Mouse (Mus musculus): Measurements from ENCODE around the gene Lrrc29. TPM values are rescaled to one million over a fixed set of nuclear protein-coding genes. Genes with fewer than 3 reads are reported as not detected.
"Not testable (repeated sequence)": the region's sequence is repeated elsewhere in the genome, so short reads cannot be mapped to it uniquely, and the experiment has no call there.

Gene Lrrc29
- polyA plus RNA-seq, 1 experiment from 2014 or later: 1.1 TPM

GRCm38 (mm10) chr8:105297511-105298192, 28.4 kb downstream of the Lrrc29 start, which contains the start of gene E2f4:
TSS of gene E2f4 (plus strand) at chr8:105297663.
- Histone ChIP-seq H3K27ac (ENCODE audit: low read depth, low read length) (peak within 1 kb of the TSS; percentile 44; the same call in 1 of the 2 replicates), H3K4me2 (peak within 1 kb of the TSS; percentile 94), H3K4me1 (ENCODE audit: control insufficient read depth, insufficient read depth, low read length) (peaks cover 11% of the 10 kb centered on the region), H3K27me3 (ENCODE audit: control insufficient read depth, insufficient read depth, low read length) (no peaks in the 10 kb centered on the region), H3K4me3 (ENCODE audit: low read depth, low read length) (peak within 1 kb of the TSS; percentile 99), H3K9ac (ENCODE audit: low read length) (peak within 1 kb of the TSS; percentile 95), H3K36me3 (ENCODE audit: control insufficient read depth, insufficient read depth, low read length) (peaks cover 22% of the 10 kb centered on the region), H3K9me3 (ENCODE audit: control insufficient read depth, low read length) (no peaks in the 10 kb centered on the region)
- ATAC-seq (ENCODE audit: low FRiP score) (peak; percentile 91), DNase-seq (ENCODE audit: low spot score, missing footprints) (peak; percentile 98)
- WGBS: under 1% methylated on average over 48 of the region's 58 CpGs

- H3K27ac ChIP-seq (ENCODE audit: low read depth, low read length): no peak within 1 kb of the TSS
- H3K4me3 ChIP-seq (ENCODE audit: low read depth, low read length): peak within 1 kb of the TSS; percentile 99; the same call in 1 of the 2 replicates
- H3K9ac ChIP-seq (ENCODE audit: low read length): peak within 1 kb of the TSS; percentile 31
- no peaks in the 10 kb centered on the region for H3K9me3 ChIP-seq (ENCODE audit: control insufficient read depth, low read length)
- peaks cover 2% of the 10 kb centered on the region; the same call in 1 of the 2 replicates for H3K27me3 ChIP-seq (ENCODE audit: control insufficient read depth, insufficient read depth, low read length)
- H3K4me1 ChIP-seq (ENCODE audit: control insufficient read depth, insufficient read depth, low read length): peaks cover 11% of the 10 kb centered on the region
- H3K36me3 ChIP-seq (ENCODE audit: control insufficient read depth, insufficient read depth, low read length): peaks cover 10% of the 10 kb centered on the region
- 68% methylated on average over 11 of the region's 11 CpGs for WGBS
- H3K4me2 ChIP-seq: peak within 1 kb of the TSS; percentile 94
- ATAC-seq (ENCODE audit: low FRiP score): no peak
- DNase-seq (ENCODE audit: low spot score, missing footprints): no peak
These were observed 30.0 kb downstream of the Lrrc29 start, which contains the start of gene Exoc3l for GRCm38 (mm10) chr8:105295895-105296573. TSS of gene Exoc3l (minus strand) at chr8:105296101.

- Histone ChIP-seq H3K9me3 (ENCODE audit: control insufficient read depth, low read length) (no peaks in the 10 kb centered on the region), H3K27ac (ENCODE audit: low read depth, low read length) (no peak overlapping the region), H3K36me3 (ENCODE audit: control insufficient read depth, insufficient read depth, low read length) (peaks cover 7% of the 10 kb centered on the region; the same call in 1 of the 2 replicates), H3K4me1 (ENCODE audit: control insufficient read depth, insufficient read depth, low read length) (peaks cover 15% of the 10 kb centered on the region), H3K4me2 (no peak overlapping the region), H3K27me3 (ENCODE audit: control insufficient read depth, insufficient read depth, low read length) (peaks cover 8% of the 10 kb centered on the region), H3K4me3 (ENCODE audit: low read depth, low read length) (no peak overlapping the region), H3K9ac (ENCODE audit: low read length) (peak overlapping the region; percentile 12; the same call in 1 of the 2 replicates)
- no peak for DNase-seq (ENCODE audit: low spot score, missing footprints)
- no peak for ATAC-seq (ENCODE audit: low FRiP score)
- WGBS: 75% methylated on average over 11 of the region's 11 CpGs
These were observed 30.8 kb downstream of the Lrrc29 start for GRCm38 (mm10) chr8:105295256-105295655.

- peaks cover 13% of the 10 kb centered on the region for H3K27me3 ChIP-seq (ENCODE audit: control insufficient read depth, insufficient read depth, low read length)
- 60% methylated on average over 9 of the region's 9 CpGs for WGBS
- H3K9ac ChIP-seq (ENCODE audit: low read length): no peak overlapping the region
- no peak overlapping the region for H3K27ac ChIP-seq (ENCODE audit: low read depth, low read length)
- ATAC-seq (ENCODE audit: low FRiP score): no peak
- H3K4me3 ChIP-seq (ENCODE audit: low read depth, low read length): no peak overlapping the region
- H3K9me3 ChIP-seq (ENCODE audit: control insufficient read depth, low read length): no peaks in the 10 kb centered on the region
- no peak for DNase-seq (ENCODE audit: low spot score, missing footprints)
- peaks cover 4% of the 10 kb centered on the region; the same call in 1 of the 2 replicates for H3K36me3 ChIP-seq (ENCODE audit: control insufficient read depth, insufficient read depth, low read length)
- peaks cover 19% of the 10 kb centered on the region for H3K4me1 ChIP-seq (ENCODE audit: control insufficient read depth, insufficient read depth, low read length)
- no peak overlapping the region for H3K4me2 ChIP-seq
These were observed 31.3 kb downstream of the Lrrc29 start for GRCm38 (mm10) chr8:105294776-105295175.

GRCm38 (mm10) chr8:105293405-105293804, 32.7 kb downstream of the Lrrc29 start:
- Histone ChIP-seq H3K27me3 (ENCODE audit: control insufficient read depth, insufficient read depth, low read length) (peaks cover 15% of the 10 kb centered on the region), H3K9me3 (ENCODE audit: control insufficient read depth, low read length) (no peaks in the 10 kb centered on the region), H3K9ac (ENCODE audit: low read length) (no peak overlapping the region), H3K36me3 (ENCODE audit: control insufficient read depth, insufficient read depth, low read length) (no peaks in the 10 kb centered on the region), H3K4me1 (ENCODE audit: control insufficient read depth, insufficient read depth, low read length) (peaks cover 14% of the 10 kb centered on the region), H3K4me2 (no peak overlapping the region), H3K4me3 (ENCODE audit: low read depth, low read length) (no peak overlapping the region), H3K27ac (ENCODE audit: low read depth, low read length) (no peak overlapping the region)
- 71% methylated on average over 19 of the region's 19 CpGs for WGBS
- ATAC-seq (ENCODE audit: low FRiP score): no peak
- DNase-seq (ENCODE audit: low spot score, missing footprints): no peak

- Histone ChIP-seq H3K36me3 (ENCODE audit: control insufficient read depth, insufficient read depth, low read length) (no peaks in the 10 kb centered on the region), H3K9me3 (ENCODE audit: control insufficient read depth, low read length) (no peaks in the 10 kb centered on the region), H3K27me3 (ENCODE audit: control insufficient read depth, insufficient read depth, low read length) (peaks cover 15% of the 10 kb centered on the region), H3K4me3 (ENCODE audit: low read depth, low read length) (no peak overlapping the region), H3K27ac (ENCODE audit: low read depth, low read length) (no peak overlapping the region), H3K4me1 (ENCODE audit: control insufficient read depth, insufficient read depth, low read length) (peaks cover 16% of the 10 kb centered on the region), H3K9ac (ENCODE audit: low read length) (no peak overlapping the region), H3K4me2 (no peak overlapping the region)
- no peak for DNase-seq (ENCODE audit: low spot score, missing footprints)
- WGBS: 77% methylated on average over 7 of the region's 7 CpGs
- ATAC-seq (ENCODE audit: low FRiP score): no peak
These were observed 33.6 kb downstream of the Lrrc29 start for GRCm38 (mm10) chr8:105292471-105292870.

- 75% methylated on average over 3 of the region's 3 CpGs for WGBS
- not testable (repeated sequence) for ATAC-seq (ENCODE audit: low FRiP score); H3K9ac ChIP-seq (ENCODE audit: low read length); H3K27ac ChIP-seq (ENCODE audit: low read depth, low read length); DNase-seq (ENCODE audit: low spot score, missing footprints); H3K4me2 ChIP-seq; H3K4me3 ChIP-seq (ENCODE audit: low read depth, low read length); H3K36me3 ChIP-seq (ENCODE audit: control insufficient read depth, insufficient read depth, low read length); H3K9me3 ChIP-seq (ENCODE audit: control insufficient read depth, low read length)
- H3K4me1 ChIP-seq (ENCODE audit: control insufficient read depth, insufficient read depth, low read length): peaks cover 16% of the 10 kb centered on the region
- peaks cover 15% of the 10 kb centered on the region for H3K27me3 ChIP-seq (ENCODE audit: control insufficient read depth, insufficient read depth, low read length)
These were observed 34.3 kb downstream of the Lrrc29 start for GRCm38 (mm10) chr8:105291802-105292201.

- ATAC-seq (ENCODE audit: low FRiP score); H3K36me3 ChIP-seq (ENCODE audit: control insufficient read depth, insufficient read depth, low read length); H3K4me2 ChIP-seq; H3K9me3 ChIP-seq (ENCODE audit: control insufficient read depth, low read length); H3K9ac ChIP-seq (ENCODE audit: low read length); DNase-seq (ENCODE audit: low spot score, missing footprints); H3K4me3 ChIP-seq (ENCODE audit: low read depth, low read length); H3K27ac ChIP-seq (ENCODE audit: low read depth, low read length): not testable (repeated sequence)
- WGBS: 85% methylated on average over 8 of the region's 8 CpGs
- peaks cover 20% of the 10 kb centered on the region for H3K4me1 ChIP-seq (ENCODE audit: control insufficient read depth, insufficient read depth, low read length)
- H3K27me3 ChIP-seq (ENCODE audit: control insufficient read depth, insufficient read depth, low read length): peaks cover 15% of the 10 kb centered on the region
These were observed 34.7 kb downstream of the Lrrc29 start for GRCm38 (mm10) chr8:105291364-105291763.
